Mouse (Mus musculus) CH12.LX (cell line): ENCODE data around the gene Car3.

Source experiments
- CTCF ChIP-seq, 2 experiments: IDR thresholded peaks in 1 of 2; conservative IDR thresholded peaks in 1 of 2; 2 replicates each; pipeline ENCODE4 v1.5.1; 2011 to 2012; ENCODE audit warnings: low read depth in 2 of 2, low read length in 2 of 2, improper control_type of control experiment in 1 of 2, inconsistent platforms in 1 of 2, mild to moderate bottlenecking in 1 of 2, moderate library complexity in 1 of 2
- MYC ChIP-seq: IDR thresholded peaks from 2 replicates; pipeline ENCODE4 v1.6.1; 2011; ENCODE audit warnings: low read depth, mild to moderate bottlenecking, improper control_type of control experiment, low read length
- POLR2A ChIP-seq: IDR thresholded peaks from 2 replicates; pipeline ENCODE4 v1.6.1; 2011; ENCODE audit warnings: low read depth, mild to moderate bottlenecking, improper control_type of control experiment, low read length
- SMC3 ChIP-seq: IDR thresholded peaks from 2 replicates; pipeline ENCODE4 v1.6.1; 2011; ENCODE audit warnings: low read depth, low read length, improper control_type of control experiment
- USF2 ChIP-seq: conservative IDR thresholded peaks from 2 replicates; pipeline ENCODE4 v1.6.1; 2011; ENCODE audit warnings: low read depth, low read length, improper control_type of control experiment

- TF ChIP-seq CTCF (conservative IDR thresholded peaks at IDR 0.05 in 1 of 2, IDR thresholded peaks at IDR 0.05 in 1 of 2; ENCODE audit: low read depth in 2 of 2, low read length in 2 of 2), result no peak
- TF ChIP-seq POLR2A, result no peak
- TF ChIP-seq USF2, result no peak
- no peak for TF ChIP-seq SMC3
- no peak for TF ChIP-seq MYC
Observed at GRCm38 (mm10) chr3:14848587-14849254, 14.6 kb upstream of the Car3 start.
